Mouse (Mus musculus) forebrain, embryonic 10.5 days (tissue): ENCODE measurements at regions not wholly inside any gene's neighbourhood (a gene's known extent, or its start where the extent isn't known, plus 50 kb on each side); places are given as distances from the start of the nearest gene placed in this dataset.

Experiments used
- DNase-seq: peaks from one replicate; pipeline ENCODE4 v3.0.0-alpha.2; 2017; ENCODE audit warnings: low spot score; ENCODE audit errors: extremely low spot score
- H3K27ac ChIP-seq: fragments of 300-500 bp; sonication (generic); 2 replicates; pipeline ENCODE4 v1.5.1; 2016; ENCODE audit warnings: mild to moderate bottlenecking
- H3K27me3 ChIP-seq: fragments of 300-500 bp; sonication (generic); 2 replicates; pipeline ENCODE4 v1.6.1; 2016; ENCODE audit warnings: mild to moderate bottlenecking; ENCODE audit not compliant: poor library complexity, severe bottlenecking
- H3K36me3 ChIP-seq: fragments of 300-500 bp; sonication (generic); replicated peaks from 2 replicates; pipeline ENCODE4 v1.6.1; 2016; ENCODE audit warnings: mild to moderate bottlenecking, moderate library complexity
- H3K4me1 ChIP-seq: fragments of 300-500 bp; sonication (generic); 2 replicates; pipeline ENCODE4 v1.6.1; 2016
- H3K4me3 ChIP-seq: fragments of 300-500 bp; sonication (generic); 2 replicates; pipeline ENCODE4 v1.5.1; 2016; ENCODE audit warnings: mild to moderate bottlenecking, moderate library complexity
- H3K9me3 ChIP-seq: fragments of 300-500 bp; sonication (generic); 2 replicates; pipeline ENCODE4 v1.6.1; 2016; ENCODE audit warnings: mild to moderate bottlenecking, moderate library complexity
- WGBS: fragments of 180-500 bp; shearing (Covaris S2); methylation state at CpG from one replicate; pipeline ENCODE4 v1.1.7; 2016; 5-methylcytosine and 5-hydroxymethylcytosine counted together

- DNase-seq = no peak
- H3K4me3 ChIP-seq = no peak overlapping the region
- H3K4me1 ChIP-seq = no peaks in the 10 kb centered on the region
- no peak overlapping the region for H3K27ac ChIP-seq
- no peaks in the 10 kb centered on the region for H3K9me3 ChIP-seq
- no peaks in the 10 kb centered on the region for H3K27me3 ChIP-seq
- WGBS = 74% methylated on average over 4 of the region's 4 CpGs
- H3K36me3 ChIP-seq = no peaks in the 10 kb centered on the region
These were observed 94.1 kb upstream of the Vgll3 start for GRCm38 (mm10) chr16:65720953-65721352.

GRCm38 (mm10) chr16:65725559-65726269 lies 89.3 kb upstream of the Vgll3 start:
- Histone ChIP-seq H3K9me3 (no peaks in the 10 kb centered on the region), H3K27ac (no peak overlapping the region), H3K36me3 (no peaks in the 10 kb centered on the region), H3K4me1 (0 out of 2 replicates have a peak, but pooled peaks cover 4% of the 10 kb centered on the region), H3K27me3 (no peaks in the 10 kb centered on the region), H3K4me3 (no peak overlapping the region)
- WGBS = 90% methylated on average over 5 of the region's 5 CpGs
- DNase-seq = no peak

- no peaks in the 10 kb centered on the region for H3K36me3 ChIP-seq
- 80% methylated on average over 3 of the region's 3 CpGs for WGBS
- H3K4me1 ChIP-seq = 0 out of 2 replicates have a peak, but pooled peaks cover 4% of the 10 kb centered on the region
- no peak for DNase-seq
- H3K9me3 ChIP-seq = no peaks in the 10 kb centered on the region
- H3K27me3 ChIP-seq = no peaks in the 10 kb centered on the region
- no peak overlapping the region for H3K27ac ChIP-seq
- no peak overlapping the region for H3K4me3 ChIP-seq
These were observed 88.8 kb upstream of the Vgll3 start for GRCm38 (mm10) chr16:65726289-65726688.

GRCm38 (mm10) chr16:65729322-65729721 lies 85.7 kb upstream of the Vgll3 start:
- no peak for DNase-seq
- 67% methylated on average over 4 of the region's 4 CpGs for WGBS
- no peaks in the 10 kb centered on the region for H3K9me3 ChIP-seq
- no peak overlapping the region for H3K27ac ChIP-seq
- H3K27me3 ChIP-seq = no peaks in the 10 kb centered on the region
- H3K4me1 ChIP-seq = 0 out of 2 replicates have a peak, but pooled peaks cover 4% of the 10 kb centered on the region
- H3K4me3 ChIP-seq = no peak overlapping the region
- H3K36me3 ChIP-seq = no peaks in the 10 kb centered on the region

GRCm38 (mm10) chr16:65739652-65740051 lies 75.4 kb upstream of the Vgll3 start:
- H3K4me1 ChIP-seq = no peaks in the 10 kb centered on the region
- H3K27me3 ChIP-seq = no peaks in the 10 kb centered on the region
- H3K4me3 ChIP-seq = no peak overlapping the region
- DNase-seq = no peak
- H3K9me3 ChIP-seq = no peaks in the 10 kb centered on the region
- no peaks in the 10 kb centered on the region for H3K36me3 ChIP-seq
- WGBS = 92% methylated on average over 3 of the region's 3 CpGs
- H3K27ac ChIP-seq = no peak overlapping the region

GRCm38 (mm10) chr16:65742951-65743350 lies 72.1 kb upstream of the Vgll3 start:
- DNase-seq = no peak
- Histone ChIP-seq H3K27ac (no peak overlapping the region), H3K9me3 (no peaks in the 10 kb centered on the region), H3K4me1 (no peaks in the 10 kb centered on the region), H3K4me3 (no peak overlapping the region), H3K36me3 (no peaks in the 10 kb centered on the region), H3K27me3 (no peaks in the 10 kb centered on the region)

- no peak for DNase-seq
- Histone ChIP-seq H3K9me3 (no peaks in the 10 kb centered on the region), H3K4me3 (no peak overlapping the region), H3K27me3 (no peaks in the 10 kb centered on the region), H3K27ac (no peak overlapping the region), H3K4me1 (no peaks in the 10 kb centered on the region), H3K36me3 (no peaks in the 10 kb centered on the region)
- 67% methylated on average over 2 of the region's 2 CpGs for WGBS
These were observed 59.4 kb upstream of the Vgll3 start for GRCm38 (mm10) chr16:65755667-65756066.
